Mouse (Mus musculus) ES-Bruce4 (cell line): ENCODE measurements around the gene Ppara. TPM values are rescaled to one million over a fixed set of nuclear protein-coding genes. Genes with fewer than 3 reads are reported as not detected.

Source experiments
- H3K27ac ChIP-seq: 2 replicates; pipeline ENCODE4 v1.5.1; 2012; ENCODE audit warnings: low read length, inconsistent platforms; ENCODE audit not compliant: insufficient read depth
- H3K27me3 ChIP-seq: 2 replicates; pipeline ENCODE4 v1.6.1; 2012; ENCODE audit warnings: mild to moderate bottlenecking, low read length, inconsistent platforms; ENCODE audit not compliant: control insufficient read depth, poor library complexity, insufficient read depth, severe bottlenecking
- H3K36me3 ChIP-seq: 2 replicates; pipeline ENCODE4 v1.6.1; 2012; ENCODE audit warnings: inconsistent platforms, mild to moderate bottlenecking, low read length, moderate library complexity; ENCODE audit not compliant: control insufficient read depth, poor library complexity, insufficient read depth, severe bottlenecking
- H3K4me1 ChIP-seq: one replicate; pipeline ENCODE4 v1.8.1; 2011; ENCODE audit warnings: low read length; ENCODE audit not compliant: control insufficient read depth, insufficient read depth
- H3K4me3 ChIP-seq: 2 replicates; pipeline ENCODE4 v1.5.1; 2011; ENCODE audit warnings: low read depth, mild to moderate bottlenecking, low read length
- H3K9ac ChIP-seq: 2 replicates; pipeline ENCODE4 v1.6.1; 2012; ENCODE audit warnings: low read depth, mild to moderate bottlenecking, inconsistent platforms; ENCODE audit not compliant: poor library complexity, severe bottlenecking
- H3K9me3 ChIP-seq: replicated peaks from 2 replicates; pipeline ENCODE4 v1.6.1; 2012; ENCODE audit warnings: mild to moderate bottlenecking, low read length, inconsistent platforms; ENCODE audit not compliant: control insufficient read depth, poor library complexity, insufficient read depth, severe bottlenecking
- CTCF ChIP-seq: IDR thresholded peaks from one replicate; pipeline ENCODE4 v1.8.1; 2011; ENCODE audit warnings: low read depth, low read length
- EP300 ChIP-seq: IDR thresholded peaks from 2 replicates; pipeline ENCODE4 v1.6.1; 2011; ENCODE audit warnings: low read depth, low read length; ENCODE audit not compliant: insufficient read depth
- POLR2A ChIP-seq: IDR thresholded peaks from one replicate; pipeline ENCODE4 v1.8.1; 2011; ENCODE audit warnings: low read length; ENCODE audit not compliant: insufficient read depth
- polyA plus RNA-seq: library from polyadenylated mRNA; stranded (reverse); fragments of >200 nt; gene quantifications from 2 replicates; pipeline ENCODE4 v1.2.4, GENCODE M21; 2011; ENCODE audit warnings: low read depth; ENCODE audit not compliant: missing spikeins, insufficient read depth, insufficient read length

Gene Ppara
- polyA plus RNA-seq, 1 experiment, result 0.28 TPM

- TF ChIP-seq EP300, result no peak
- TF ChIP-seq POLR2A, result no peak
- no peak for TF ChIP-seq CTCF
- no peaks in the 10 kb centered on the region for H3K27me3 ChIP-seq
- H3K9me3 ChIP-seq, result no peaks in the 10 kb centered on the region
- no peaks in the 10 kb centered on the region for H3K36me3 ChIP-seq
- no peak overlapping the region for H3K9ac ChIP-seq
- no peak overlapping the region for H3K27ac ChIP-seq
- H3K4me1 ChIP-seq, result no peaks in the 10 kb centered on the region
- no peak overlapping the region for H3K4me3 ChIP-seq
Measured at GRCm38 (mm10) chr15:85716591-85716990, 18.2 kb upstream of the Ppara start.

GRCm38 (mm10) chr15:85717008-85717407, 17.8 kb upstream of the Ppara start:
- Histone ChIP-seq H3K4me3 (no peak overlapping the region), H3K9me3 (no peaks in the 10 kb centered on the region), H3K36me3 (no peaks in the 10 kb centered on the region), H3K9ac (no peak overlapping the region), H3K27me3 (no peaks in the 10 kb centered on the region), H3K27ac (no peak overlapping the region), H3K4me1 (no peaks in the 10 kb centered on the region)
- TF ChIP-seq EP300 (no peak), CTCF (no peak), POLR2A (no peak)

- no peak overlapping the region for H3K27ac ChIP-seq
- TF ChIP-seq CTCF, result no peak
- no peak for TF ChIP-seq POLR2A
- TF ChIP-seq EP300, result no peak
- no peaks in the 10 kb centered on the region for H3K9me3 ChIP-seq
- no peaks in the 10 kb centered on the region for H3K36me3 ChIP-seq
- no peak overlapping the region for H3K4me3 ChIP-seq
- H3K4me1 ChIP-seq, result no peaks in the 10 kb centered on the region
- H3K9ac ChIP-seq, result no peak overlapping the region
- no peaks in the 10 kb centered on the region for H3K27me3 ChIP-seq
Measured at GRCm38 (mm10) chr15:85717800-85718199, 17.0 kb upstream of the Ppara start.

- TF ChIP-seq CTCF (no peak), POLR2A (no peak), EP300 (no peak)
Measured at GRCm38 (mm10) chr15:85719017-85719416, 15.8 kb upstream of the Ppara start.

DNA sequence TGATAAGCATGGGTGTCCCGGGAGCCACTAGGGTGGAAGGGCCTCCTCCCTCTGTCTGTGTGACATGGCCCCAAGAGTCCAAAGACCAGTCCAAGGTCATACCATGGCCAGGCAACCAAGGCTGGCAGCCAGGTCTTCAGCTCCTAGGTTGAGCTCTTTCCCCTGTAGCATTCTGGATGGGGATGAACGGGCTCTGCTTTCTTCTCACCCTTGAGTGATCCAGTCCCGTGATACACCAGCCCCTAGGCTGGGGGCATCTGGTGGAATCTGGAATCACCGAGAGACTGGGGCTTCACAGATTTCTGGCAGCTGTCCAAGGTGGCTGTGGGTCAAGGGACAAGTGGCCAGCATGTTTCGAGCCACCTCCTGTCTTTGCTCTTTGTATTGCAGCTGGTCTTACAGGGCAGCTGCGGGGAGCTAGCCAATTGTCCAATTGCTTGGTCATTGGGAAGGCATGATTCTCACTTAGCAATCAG, 14.4 kb upstream of the Ppara start:
- Histone ChIP-seq H3K27me3 (no peaks in the 10 kb centered on the region), H3K9me3 (no peaks in the 10 kb centered on the region), H3K4me3 (no peak overlapping the region), H3K9ac (no peak overlapping the region), H3K27ac (no peak overlapping the region), H3K4me1 (no peaks in the 10 kb centered on the region), H3K36me3 (no peaks in the 10 kb centered on the region)
- TF ChIP-seq POLR2A, result no peak
- no peak for TF ChIP-seq CTCF
- TF ChIP-seq EP300, result no peak

More at GRCm38 (mm10) chr15:85719017-85719416, 15.8 kb upstream of the Ppara start:
- Histone ChIP-seq H3K9me3 (no peaks in the 10 kb centered on the region), H3K4me1 (no peaks in the 10 kb centered on the region), H3K36me3 (no peaks in the 10 kb centered on the region), H3K9ac (no peak overlapping the region), H3K27me3 (no peaks in the 10 kb centered on the region), H3K4me3 (no peak overlapping the region), H3K27ac (no peak overlapping the region)

GRCm38 (mm10) chr15:85724271-85725165, 10.3 kb upstream of the Ppara start:
- H3K36me3 ChIP-seq, result no peaks in the 10 kb centered on the region
- H3K27ac ChIP-seq, result no peak overlapping the region
- no peaks in the 10 kb centered on the region for H3K4me1 ChIP-seq
- H3K4me3 ChIP-seq, result no peak overlapping the region
- no peak overlapping the region for H3K9ac ChIP-seq
- H3K9me3 ChIP-seq, result no peaks in the 10 kb centered on the region
- TF ChIP-seq EP300 (no peak), CTCF (no peak), POLR2A (no peak)
- H3K27me3 ChIP-seq, result no peaks in the 10 kb centered on the region
